Mouse (Mus musculus): Measurements from ENCODE around the gene Kcmf1.
"Not testable (repeated sequence)": the region's sequence is repeated elsewhere in the genome, so short reads cannot be mapped to it uniquely, and the experiment has no call there.

The Kcmf1 gene

GRCm38 (mm10) chr6:72840867-72841780, 58.7 kb downstream of the Kcmf1 start:
- no peak for DNase-seq (ENCODE audit: low spot score)

GRCm38 (mm10) chr6:72837756-72838155, 62.0 kb downstream of the Kcmf1 start:
- no peak for DNase-seq (ENCODE audit: low spot score)

GRCm38 (mm10) chr6:72834518-72834917, 65.3 kb downstream of the Kcmf1 start:
- no peak for DNase-seq (ENCODE audit: low spot score)

- DNase-seq (ENCODE audit: low spot score): no peak
These were observed 67.9 kb downstream of the Kcmf1 start for GRCm38 (mm10) chr6:72831858-72832257.

GRCm38 (mm10) chr6:72831276-72831675, 68.5 kb downstream of the Kcmf1 start:
- DNase-seq (ENCODE audit: low spot score): peak; percentile 52

- DNase-seq (ENCODE audit: low spot score): no peak
These were observed 70.9 kb downstream of the Kcmf1 start for GRCm38 (mm10) chr6:72828857-72829256.

GRCm38 (mm10) chr6:72828037-72828436, 71.7 kb downstream of the Kcmf1 start:
- DNase-seq (ENCODE audit: low spot score): not testable (repeated sequence)

GRCm38 (mm10) chr6:72825762-72826161, 74.0 kb downstream of the Kcmf1 start:
- no peak for DNase-seq (ENCODE audit: low spot score)

- no peak for DNase-seq (ENCODE audit: low spot score)
These were observed 74.6 kb downstream of the Kcmf1 start for GRCm38 (mm10) chr6:72824971-72825737.

- no peak for DNase-seq (ENCODE audit: low spot score)
These were observed 86.3 kb downstream of the Kcmf1 start for GRCm38 (mm10) chr6:72813456-72813855.

GRCm38 (mm10) chr6:72810248-72810647, 89.5 kb downstream of the Kcmf1 start:
- no peak for DNase-seq (ENCODE audit: low spot score)

GRCm38 (mm10) chr6:72809522-72810149, 90.1 kb downstream of the Kcmf1 start:
- DNase-seq (ENCODE audit: low spot score): no peak

GRCm38 (mm10) chr6:72808342-72808741, 91.4 kb downstream of the Kcmf1 start:
- DNase-seq (ENCODE audit: low spot score): no peak

- DNase-seq (ENCODE audit: low spot score): no peak
These were observed 96.1 kb downstream of the Kcmf1 start for GRCm38 (mm10) chr6:72803669-72804068.

- DNase-seq (ENCODE audit: low spot score): no peak
These were observed 97.7 kb downstream of the Kcmf1 start for GRCm38 (mm10) chr6:72802119-72802518.

- no peak for DNase-seq (ENCODE audit: low spot score)
These were observed 99.1 kb downstream of the Kcmf1 start for GRCm38 (mm10) chr6:72800641-72801040.

- no peak for DNase-seq (ENCODE audit: low spot score)
These were observed 102.0 kb downstream of the Kcmf1 start for GRCm38 (mm10) chr6:72797763-72798162.

- DNase-seq (ENCODE audit: low spot score): no peak
These were observed 104.3 kb downstream of the Kcmf1 start for GRCm38 (mm10) chr6:72795444-72795843.

GRCm38 (mm10) chr6:72794870-72795269, 104.9 kb downstream of the Kcmf1 start:
- DNase-seq (ENCODE audit: low spot score): no peak

- no peak for DNase-seq (ENCODE audit: low spot score)
These were observed 107.1 kb downstream of the Kcmf1 start for GRCm38 (mm10) chr6:72792641-72793040.

Data from MN1 (cell line).